Mouse (Mus musculus): Measurements from ENCODE around the gene Cysltr2. TPM values are rescaled to one million over a fixed set of nuclear protein-coding genes. Genes with fewer than 3 reads are reported as not detected.

The Cysltr2 gene
- polyA plus RNA-seq, 1 experiment = 3.1 TPM

- H3K4me3 ChIP-seq (ENCODE audit: low read depth, low read length) = no peak overlapping the region
- no peaks in the 10 kb centered on the region for H3K36me3 ChIP-seq (ENCODE audit: control insufficient read depth, insufficient read depth, low read length)
- 55% methylated on average over 3 of the region's 3 CpGs for WGBS
- H3K27ac ChIP-seq (ENCODE audit: insufficient read depth, low read depth, low read length) = no peak overlapping the region
- no peaks in the 10 kb centered on the region for H3K27me3 ChIP-seq (ENCODE audit: control insufficient read depth, insufficient read depth, low read length)
- TF ChIP-seq POLR2A (IDR thresholded peaks at IDR 0.05; ENCODE audit: low read depth, low read length) (no peak), CTCF (IDR thresholded peaks at IDR 0.05; ENCODE audit: extremely low read depth, insufficient read length, insufficient replicate concordance, low read depth, low read length) (no peak)
- no peaks in the 10 kb centered on the region for H3K4me1 ChIP-seq (ENCODE audit: control insufficient read depth, insufficient read depth, insufficient read length, low read length)
Measured at GRCm38 (mm10) chr14:73033290-73033689, 15.6 kb downstream of the Cysltr2 start.

- 82% methylated on average over 3 of the region's 3 CpGs for WGBS
- no peak overlapping the region for H3K4me3 ChIP-seq (ENCODE audit: low read depth, low read length)
- H3K27me3 ChIP-seq (ENCODE audit: control insufficient read depth, insufficient read depth, low read length) = no peaks in the 10 kb centered on the region
- H3K4me1 ChIP-seq (ENCODE audit: control insufficient read depth, insufficient read depth, insufficient read length, low read length) = no peaks in the 10 kb centered on the region
- TF ChIP-seq CTCF (IDR thresholded peaks at IDR 0.05; ENCODE audit: extremely low read depth, insufficient read length, insufficient replicate concordance, low read depth, low read length) (no peak), POLR2A (IDR thresholded peaks at IDR 0.05; ENCODE audit: low read depth, low read length) (no peak)
- no peak overlapping the region for H3K27ac ChIP-seq (ENCODE audit: insufficient read depth, low read depth, low read length)
- no peaks in the 10 kb centered on the region for H3K36me3 ChIP-seq (ENCODE audit: control insufficient read depth, insufficient read depth, low read length)
Measured at GRCm38 (mm10) chr14:73031218-73031617, 17.7 kb downstream of the Cysltr2 start.

- Histone ChIP-seq H3K27me3 (ENCODE audit: control insufficient read depth, insufficient read depth, low read length) (no peaks in the 10 kb centered on the region), H3K4me3 (ENCODE audit: low read depth, low read length) (no peak overlapping the region), H3K4me1 (ENCODE audit: control insufficient read depth, insufficient read depth, insufficient read length, low read length) (no peaks in the 10 kb centered on the region), H3K36me3 (ENCODE audit: control insufficient read depth, insufficient read depth, low read length) (no peaks in the 10 kb centered on the region), H3K27ac (ENCODE audit: insufficient read depth, low read depth, low read length) (no peak overlapping the region)
- 59% methylated on average over 3 of the region's 3 CpGs for WGBS
- no peak for TF ChIP-seq CTCF (IDR thresholded peaks at IDR 0.05; ENCODE audit: extremely low read depth, insufficient read length, insufficient replicate concordance, low read depth, low read length)
- no peak for TF ChIP-seq POLR2A (IDR thresholded peaks at IDR 0.05; ENCODE audit: low read depth, low read length)
Measured at GRCm38 (mm10) chr14:73017272-73017671, 31.6 kb downstream of the Cysltr2 start.

GRCm38 (mm10) chr14:73015386-73015785 is 33.5 kb downstream of the Cysltr2 start:
- TF ChIP-seq CTCF (IDR thresholded peaks at IDR 0.05; ENCODE audit: extremely low read depth, insufficient read length, insufficient replicate concordance, low read depth, low read length) (no peak), POLR2A (IDR thresholded peaks at IDR 0.05; ENCODE audit: low read depth, low read length) (no peak)
- WGBS = 68% methylated on average over 6 of the region's 6 CpGs
- H3K27ac ChIP-seq (ENCODE audit: insufficient read depth, low read depth, low read length) = no peak overlapping the region

GRCm38 (mm10) chr14:73013723-73014544 is 35.0 kb downstream of the Cysltr2 start:
- TF ChIP-seq POLR2A (IDR thresholded peaks at IDR 0.05; ENCODE audit: low read depth, low read length) = no peak
- no peak for TF ChIP-seq CTCF (IDR thresholded peaks at IDR 0.05; ENCODE audit: extremely low read depth, insufficient read length, insufficient replicate concordance, low read depth, low read length)

More at GRCm38 (mm10) chr14:73015386-73015785, 33.5 kb downstream of the Cysltr2 start:
- H3K36me3 ChIP-seq (ENCODE audit: control insufficient read depth, insufficient read depth, low read length) = no peaks in the 10 kb centered on the region
- H3K27me3 ChIP-seq (ENCODE audit: control insufficient read depth, insufficient read depth, low read length) = no peaks in the 10 kb centered on the region
- H3K4me1 ChIP-seq (ENCODE audit: control insufficient read depth, insufficient read depth, insufficient read length, low read length) = no peaks in the 10 kb centered on the region
- H3K4me3 ChIP-seq (ENCODE audit: low read depth, low read length) = no peak overlapping the region

GRCm38 (mm10) chr14:73001814-73002213 is 47.1 kb downstream of the Cysltr2 start:
- Histone ChIP-seq H3K27ac (ENCODE audit: insufficient read depth, low read depth, low read length) (no peak overlapping the region), H3K27me3 (ENCODE audit: control insufficient read depth, insufficient read depth, low read length) (no peaks in the 10 kb centered on the region), H3K36me3 (ENCODE audit: control insufficient read depth, insufficient read depth, low read length) (no peaks in the 10 kb centered on the region), H3K4me3 (ENCODE audit: low read depth, low read length) (no peak overlapping the region), H3K4me1 (ENCODE audit: control insufficient read depth, insufficient read depth, insufficient read length, low read length) (no peaks in the 10 kb centered on the region)
- TF ChIP-seq CTCF (IDR thresholded peaks at IDR 0.05; ENCODE audit: extremely low read depth, insufficient read length, insufficient replicate concordance, low read depth, low read length) = no peak
- no peak for TF ChIP-seq POLR2A (IDR thresholded peaks at IDR 0.05; ENCODE audit: low read depth, low read length)
- WGBS = 87% methylated on average over 4 of the region's 4 CpGs

More at GRCm38 (mm10) chr14:73013723-73014544, 35.0 kb downstream of the Cysltr2 start:
- Histone ChIP-seq H3K4me1 (ENCODE audit: control insufficient read depth, insufficient read depth, insufficient read length, low read length) (no peaks in the 10 kb centered on the region), H3K27me3 (ENCODE audit: control insufficient read depth, insufficient read depth, low read length) (no peaks in the 10 kb centered on the region), H3K27ac (ENCODE audit: insufficient read depth, low read depth, low read length) (no peak overlapping the region), H3K36me3 (ENCODE audit: control insufficient read depth, insufficient read depth, low read length) (no peaks in the 10 kb centered on the region), H3K4me3 (ENCODE audit: low read depth, low read length) (no peak overlapping the region)
- 50% methylated on average over 9 of the region's 9 CpGs for WGBS

- no peak overlapping the region for H3K27ac ChIP-seq (ENCODE audit: insufficient read depth, low read depth, low read length)
- TF ChIP-seq POLR2A (IDR thresholded peaks at IDR 0.05; ENCODE audit: low read depth, low read length) (no peak), CTCF (IDR thresholded peaks at IDR 0.05; ENCODE audit: extremely low read depth, insufficient read length, insufficient replicate concordance, low read depth, low read length) (peak; percentile 75; the same call in 1 of the 2 replicates)
- WGBS = 32% methylated on average over 10 of the region's 10 CpGs
- no peaks in the 10 kb centered on the region for H3K4me1 ChIP-seq (ENCODE audit: control insufficient read depth, insufficient read depth, insufficient read length, low read length)
- H3K4me3 ChIP-seq (ENCODE audit: low read depth, low read length) = no peak overlapping the region
- no peaks in the 10 kb centered on the region for H3K36me3 ChIP-seq (ENCODE audit: control insufficient read depth, insufficient read depth, low read length)
- no peaks in the 10 kb centered on the region for H3K27me3 ChIP-seq (ENCODE audit: control insufficient read depth, insufficient read depth, low read length)
Measured at GRCm38 (mm10) chr14:73000325-73000724, 48.6 kb downstream of the Cysltr2 start.

Data from small intestine, adult 2 months (tissue).